Mouse (Mus musculus) G1E-ER4 (cell line): ENCODE measurements at regions not wholly inside any gene's neighbourhood (a gene's known extent, or its start where the extent isn't known, plus 50 kb on each side); places are given as distances from the start of the nearest gene placed in this dataset.

Experiments used
- GATA1 ChIP-seq: IDR thresholded peaks from one replicate; pipeline ENCODE4 v1.8.0; 2012; ENCODE audit warnings: low read length, inconsistent platforms

DNA sequence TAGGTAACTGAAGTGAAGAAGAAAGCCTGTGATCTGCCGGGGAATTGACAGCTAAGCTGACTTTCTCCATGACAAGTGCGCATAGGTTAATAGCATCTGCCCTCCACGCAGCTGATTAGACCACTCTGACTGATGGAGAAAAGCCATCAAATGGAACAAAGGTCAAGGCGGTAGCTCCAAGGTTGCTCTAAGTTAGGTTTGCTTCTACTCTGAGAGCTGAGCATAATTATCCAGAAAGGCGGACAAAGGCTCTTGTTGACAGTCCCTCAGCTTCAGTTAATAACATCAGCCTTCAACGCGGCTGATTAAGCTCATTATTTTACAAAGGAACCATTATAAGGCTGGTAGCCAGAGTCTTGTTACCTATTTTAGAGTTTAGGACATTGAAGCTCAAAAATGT lies 54.0 kb upstream of the Enpep start:
- no peak for TF ChIP-seq GATA1

GRCm38 (mm10) chr3:129390506-129390905 lies 58.0 kb upstream of the Enpep start:
- TF ChIP-seq GATA1 = no peak

DNA sequence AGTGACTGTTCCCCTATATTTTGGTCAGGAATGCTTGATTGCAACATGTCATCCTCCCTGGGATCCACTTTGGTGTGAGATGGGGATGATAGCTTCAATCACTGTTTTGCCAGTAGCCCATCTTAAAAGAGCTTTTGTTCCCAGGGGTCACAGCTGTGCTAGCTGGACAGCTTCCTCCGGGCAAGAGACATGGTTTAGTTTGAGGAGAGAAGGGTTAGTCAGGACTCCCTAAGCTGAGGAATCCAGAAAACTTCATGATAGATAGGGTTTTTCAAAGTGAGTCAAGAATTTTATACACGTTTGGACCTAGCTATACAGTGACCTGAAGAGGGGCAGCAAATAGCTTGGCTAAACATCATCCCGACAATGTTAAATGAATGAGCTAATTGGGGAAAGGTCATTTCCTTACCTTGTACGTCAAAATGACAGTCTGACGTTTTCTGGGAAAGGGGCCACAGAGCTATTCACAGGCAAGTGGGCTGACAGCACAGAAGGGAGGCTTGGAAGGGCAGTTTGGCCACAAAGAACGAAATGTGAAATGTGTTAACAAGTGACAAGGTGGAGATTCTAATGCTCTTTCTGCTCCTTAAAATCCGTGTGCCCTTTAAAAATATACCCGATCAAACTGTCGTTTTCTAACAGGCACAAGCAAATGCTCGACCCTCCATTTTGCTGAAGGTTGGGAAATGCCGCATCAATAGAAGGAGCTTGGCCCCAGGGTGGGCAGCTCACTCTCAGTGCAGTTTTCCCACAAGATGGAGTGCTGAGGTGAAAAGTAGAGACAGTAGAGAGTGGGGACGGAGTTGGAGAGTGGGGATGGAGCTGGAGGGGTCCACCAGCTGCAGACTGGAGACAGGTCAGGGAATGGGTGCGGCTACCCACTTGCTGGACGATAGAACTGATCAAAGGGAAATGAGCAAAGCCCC lies 59.6 kb upstream of the Enpep start:
- TF ChIP-seq GATA1 = no peak

- TF ChIP-seq GATA1 = no peak
Measured at GRCm38 (mm10) chr3:129392814-129393804, 60.6 kb upstream of the Enpep start.

DNA sequence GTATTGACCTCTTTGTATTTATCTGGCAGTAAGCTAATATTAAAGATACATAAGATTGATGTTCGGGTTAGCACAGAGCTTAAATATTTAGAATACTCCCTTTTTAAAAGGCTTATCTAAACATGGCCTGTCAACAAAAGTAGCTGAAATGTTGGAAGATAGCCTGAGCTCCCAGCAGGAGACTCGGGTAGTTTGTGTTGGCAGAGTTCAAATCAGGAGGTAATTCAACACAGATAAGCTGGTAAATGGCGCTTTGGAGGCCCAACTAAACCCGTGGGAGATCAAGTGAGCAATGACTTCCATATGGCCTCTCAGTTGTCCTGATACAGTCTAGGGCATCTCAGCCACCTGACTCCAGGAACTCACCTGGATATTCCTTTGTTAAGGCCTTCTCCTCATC lies 65.0 kb upstream of the Enpep start:
- TF ChIP-seq GATA1 = no peak

- TF ChIP-seq GATA1 = no peak
Measured at GRCm38 (mm10) chr3:129400092-129400924, 67.8 kb upstream of the Enpep start.

- TF ChIP-seq GATA1 = no peak
Measured at GRCm38 (mm10) chr3:129411389-129412054, 79.0 kb upstream of the Enpep start.

DNA sequence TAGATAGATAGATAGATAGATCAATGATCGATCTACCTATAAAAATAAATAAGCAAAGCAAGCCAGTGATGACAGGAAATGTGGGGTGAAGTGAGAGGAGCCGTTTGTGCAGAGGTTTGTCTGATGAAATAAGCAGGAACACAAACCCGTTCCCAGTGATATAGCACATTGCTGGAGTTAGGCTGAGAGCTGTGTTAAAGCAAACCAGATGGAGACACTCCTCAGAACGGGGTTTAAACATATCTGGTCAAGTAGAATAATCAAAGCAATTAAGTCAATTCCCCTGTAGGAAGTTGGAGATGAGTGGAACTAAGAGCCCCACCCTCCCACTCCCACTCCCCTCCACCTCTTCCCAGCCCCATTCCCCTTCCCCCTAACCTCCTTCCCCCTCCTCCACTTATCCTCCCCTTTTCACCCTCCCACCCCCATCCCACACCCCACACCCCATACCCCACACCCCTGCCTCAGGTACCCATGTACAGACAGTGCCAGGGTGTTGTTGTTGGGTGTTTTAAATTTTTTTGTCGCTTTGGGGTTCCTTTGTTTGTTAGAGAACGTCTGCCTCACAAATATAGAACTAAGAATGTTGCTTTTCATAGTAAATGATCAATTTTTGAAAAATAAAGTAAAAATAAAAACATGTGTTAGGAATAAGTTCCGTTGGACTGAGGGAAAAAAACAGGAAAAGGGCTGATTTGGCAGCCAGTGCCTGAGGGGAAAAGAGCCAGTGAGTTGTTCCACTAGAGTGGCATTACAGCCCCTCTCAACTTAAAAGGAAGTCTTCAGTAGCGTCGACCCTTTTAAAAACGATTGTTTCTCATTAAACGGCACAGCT lies 79.8 kb upstream of the Enpep start:
- no peak for TF ChIP-seq GATA1

GRCm38 (mm10) chr3:129412961-129413246 lies 80.4 kb upstream of the Enpep start:
- no peak for TF ChIP-seq GATA1

DNA sequence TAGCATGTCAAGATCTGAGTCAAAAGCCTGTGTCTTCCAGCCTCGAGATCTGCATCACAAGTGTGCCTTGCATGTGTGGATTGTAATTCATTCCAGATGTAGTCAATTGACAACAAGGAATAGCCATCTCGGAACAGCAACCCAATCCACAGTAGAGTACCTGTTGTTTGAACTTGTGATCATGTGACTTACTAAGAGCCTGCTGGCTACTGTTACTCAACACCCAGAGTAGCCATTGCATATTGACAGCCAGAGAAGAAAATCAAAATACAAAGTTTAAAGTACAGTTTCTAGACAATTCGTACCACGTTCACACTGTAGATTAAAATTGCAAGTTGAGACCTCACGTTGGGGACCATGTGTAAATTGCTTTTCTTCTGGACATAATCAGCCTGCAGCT lies 83.1 kb upstream of the Enpep start:
- TF ChIP-seq GATA1 = no peak

GRCm38 (mm10) chr3:129416337-129416736 lies 83.8 kb upstream of the Enpep start:
- TF ChIP-seq GATA1 = no peak

DNA sequence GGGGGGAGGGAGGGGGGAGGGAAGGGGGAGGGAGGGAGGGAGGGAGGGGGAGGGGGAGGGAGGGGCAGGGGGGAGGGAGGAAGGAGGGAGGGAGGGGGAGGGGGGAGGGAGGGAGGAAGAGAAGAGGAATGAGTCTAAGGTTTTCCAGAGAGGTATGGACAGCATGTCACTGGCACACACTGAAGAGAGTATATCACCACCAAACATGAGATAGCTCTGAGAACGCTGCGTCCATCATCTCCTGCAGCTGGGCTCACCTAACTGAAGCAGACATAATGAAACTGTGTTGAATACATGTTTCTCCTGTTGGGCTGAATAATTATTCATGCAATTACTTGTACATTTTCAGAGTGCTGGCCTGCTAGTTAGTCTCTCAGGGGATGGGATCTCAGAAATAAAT lies 96.2 kb upstream of the Enpep start:
- no peak for TF ChIP-seq GATA1

DNA sequence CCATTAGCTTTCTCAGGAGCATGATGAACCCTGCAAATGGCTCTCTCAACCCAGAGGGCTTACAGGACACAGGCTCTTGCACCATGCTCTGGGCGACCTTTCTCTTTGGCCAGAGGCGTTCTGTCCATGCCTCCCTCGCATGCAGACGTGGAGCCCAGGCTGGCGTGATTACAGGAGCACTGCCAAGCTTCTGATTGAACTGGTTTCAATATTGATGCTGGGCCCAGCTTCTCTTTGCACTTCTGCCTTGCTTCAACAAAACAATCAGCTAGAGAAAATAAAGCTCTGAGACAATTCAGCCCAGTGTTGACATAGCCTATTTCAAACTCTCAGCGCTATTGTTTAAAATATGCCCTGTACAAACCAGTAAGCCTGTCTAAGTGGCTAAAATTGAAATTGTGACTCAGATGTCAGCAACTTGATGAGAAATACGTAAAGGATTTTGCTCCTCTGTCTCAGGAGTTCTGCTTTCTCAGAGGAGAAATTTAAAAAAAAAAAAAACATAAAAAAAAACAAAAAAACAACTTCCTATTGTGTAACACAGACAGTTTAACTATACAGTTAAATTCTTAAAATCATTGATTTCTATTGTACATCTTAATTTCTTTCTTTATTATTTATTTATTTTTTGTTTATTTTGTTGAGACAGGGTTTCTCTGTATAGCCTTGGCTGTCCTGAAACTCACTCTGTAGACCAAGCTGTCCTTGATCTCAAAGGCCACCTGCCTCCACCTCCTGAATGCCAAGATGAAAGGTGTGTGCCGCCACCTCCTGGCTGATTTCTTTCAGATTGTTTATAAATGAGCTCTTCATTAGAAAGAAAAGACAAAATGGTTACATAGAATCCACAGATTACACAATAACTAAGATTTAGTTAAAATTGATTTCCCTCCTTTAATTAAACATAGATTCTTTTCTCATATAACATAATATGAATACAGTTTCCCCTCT lies 96.9 kb upstream of the Enpep start:
- TF ChIP-seq GATA1 = no peak
